Mouse (Mus musculus): ENCODE measurements at regions not wholly inside any gene's neighbourhood (a gene's known extent, or its start where the extent isn't known, plus 50 kb on each side); places are given as distances from the start of the nearest gene placed in this dataset.

GRCm38 (mm10) chr11:56442381-56442780, 401.6 kb upstream of the Nmur2 start:
- DNase-seq (ENCODE audit: low spot score) = no peak

GRCm38 (mm10) chr11:56441071-56441470, 400.3 kb upstream of the Nmur2 start:
- no peak for DNase-seq (ENCODE audit: low spot score)

GRCm38 (mm10) chr11:56431089-56431488, 390.3 kb upstream of the Nmur2 start:
- DNase-seq (ENCODE audit: low spot score) = no peak

- no peak for DNase-seq (ENCODE audit: low spot score)
Measured at GRCm38 (mm10) chr11:56384761-56385160, 344.0 kb upstream of the Nmur2 start.

- DNase-seq (ENCODE audit: low spot score) = no peak
Measured at GRCm38 (mm10) chr11:56377535-56377934, 336.7 kb upstream of the Nmur2 start.

GRCm38 (mm10) chr11:56374329-56374728, 333.5 kb upstream of the Nmur2 start:
- no peak for DNase-seq (ENCODE audit: low spot score)

- no peak for DNase-seq (ENCODE audit: low spot score)
Measured at GRCm38 (mm10) chr11:56373624-56374023, 332.8 kb upstream of the Nmur2 start.

GRCm38 (mm10) chr11:56357690-56358089, 316.9 kb upstream of the Nmur2 start:
- DNase-seq (ENCODE audit: low spot score) = no peak

- no peak for DNase-seq (ENCODE audit: low spot score)
Measured at GRCm38 (mm10) chr11:56351798-56352366, 311.1 kb upstream of the Nmur2 start.

- DNase-seq (ENCODE audit: low spot score) = peak; percentile 32
Measured at GRCm38 (mm10) chr11:56351231-56351630, 310.4 kb upstream of the Nmur2 start.

GRCm38 (mm10) chr11:56349766-56350165, 309.0 kb upstream of the Nmur2 start:
- no peak for DNase-seq (ENCODE audit: low spot score)

GRCm38 (mm10) chr11:56348408-56348807, 307.6 kb upstream of the Nmur2 start:
- no peak for DNase-seq (ENCODE audit: low spot score)

- DNase-seq (ENCODE audit: low spot score) = no peak
Measured at GRCm38 (mm10) chr11:56343083-56343482, 302.3 kb upstream of the Nmur2 start.

- no peak for DNase-seq (ENCODE audit: low spot score)
Measured at GRCm38 (mm10) chr11:56341731-56342130, 300.9 kb upstream of the Nmur2 start.

GRCm38 (mm10) chr11:56341040-56341439, 300.2 kb upstream of the Nmur2 start:
- DNase-seq (ENCODE audit: low spot score) = no peak

GRCm38 (mm10) chr11:56338511-56338910, 297.7 kb upstream of the Nmur2 start:
- DNase-seq (ENCODE audit: low spot score) = no peak

GRCm38 (mm10) chr11:56335937-56336336, 295.1 kb upstream of the Nmur2 start:
- no peak for DNase-seq (ENCODE audit: low spot score)

GRCm38 (mm10) chr11:56320293-56320692, 279.5 kb upstream of the Nmur2 start:
- no peak for DNase-seq (ENCODE audit: low spot score)

- DNase-seq (ENCODE audit: low spot score) = peak; percentile 21
Measured at GRCm38 (mm10) chr11:56315221-56315987, 274.6 kb upstream of the Nmur2 start.

GRCm38 (mm10) chr11:56309549-56309948, 268.7 kb upstream of the Nmur2 start:
- DNase-seq (ENCODE audit: low spot score) = no peak

- no peak for DNase-seq (ENCODE audit: low spot score)
Measured at GRCm38 (mm10) chr11:56308383-56309105, 267.7 kb upstream of the Nmur2 start.

- no peak for DNase-seq (ENCODE audit: low spot score)
Measured at GRCm38 (mm10) chr11:56307051-56307450, 266.2 kb upstream of the Nmur2 start.
